Mouse (Mus musculus) liver, embryonic 14.5 days (tissue): ENCODE data around the gene Clic1.

Experiments
- CTCF ChIP-seq: IDR thresholded peaks from 2 replicates; pipeline ENCODE4 v1.5.1; 2016; ENCODE audit warnings: antibody characterized with exemption, low read depth, control low read depth
- EP300 ChIP-seq: IDR thresholded peaks from 2 replicates; pipeline ENCODE4 v1.6.1; 2016; ENCODE audit warnings: antibody characterized with exemption, low read depth

DNA sequence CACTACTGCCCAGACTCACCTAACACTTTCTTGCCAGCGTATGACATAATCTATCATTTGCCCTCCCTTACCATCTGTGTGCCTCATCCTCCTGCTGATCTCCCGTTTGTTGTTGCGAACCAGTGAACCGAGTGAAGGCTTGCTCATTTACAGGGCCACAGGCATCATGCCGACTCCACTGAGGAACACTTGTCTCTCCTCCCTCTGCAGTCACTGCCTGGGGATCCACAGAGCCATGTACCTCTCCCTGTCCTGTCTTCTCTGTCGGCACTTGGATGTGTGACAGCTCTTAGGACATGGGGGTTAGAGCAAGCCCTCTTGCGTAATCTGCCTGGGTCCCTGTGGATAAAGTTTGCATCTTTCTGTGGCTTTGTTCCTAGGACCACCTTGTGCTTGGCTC lies 40.2 kb upstream of the Clic1 start:
- no peak for TF ChIP-seq CTCF
- TF ChIP-seq EP300, result no peak
